Mouse (Mus musculus) neural tube, embryonic 14.5 days (tissue): ENCODE results near the gene Mrgbp. TPM values are rescaled to one million over a fixed set of nuclear protein-coding genes. Genes with fewer than 3 reads are reported as not detected.

Experiments used
- ATAC-seq: fragments of 200-750 bp; cut with Nextera tagmentation; 2 replicates; pipeline ENCODE4 v1.8.0; 2017; ENCODE audit warnings: low read depth, mild to moderate bottlenecking, moderate TSS enrichment, moderate library complexity
- H3K27ac ChIP-seq: fragments of 300-500 bp; sonication (generic); 2 replicates; pipeline ENCODE4 v1.5.1; 2014; ENCODE audit warnings: low read depth, mild to moderate bottlenecking, control low read depth, low read length, moderate library complexity, mixed read lengths
- H3K27me3 ChIP-seq: fragments of 300-500 bp; sonication (generic); 2 replicates; pipeline ENCODE4 v1.6.1; 2014; ENCODE audit warnings: low read length; ENCODE audit not compliant: control insufficient read depth, insufficient read depth
- H3K36me3 ChIP-seq: fragments of 300-500 bp; sonication (generic); 2 replicates; pipeline ENCODE4 v1.6.1; 2014; ENCODE audit warnings: low read length, mixed read lengths; ENCODE audit not compliant: control insufficient read depth, insufficient read depth
- H3K4me1 ChIP-seq: fragments of 300-500 bp; sonication (generic); 2 replicates; pipeline ENCODE4 v1.6.1; 2014; ENCODE audit warnings: low read length; ENCODE audit not compliant: control insufficient read depth, insufficient read depth
- H3K4me2 ChIP-seq: fragments of 300-500 bp; sonication (generic); 2 replicates; pipeline ENCODE4 v1.6.1; 2014; ENCODE audit warnings: mild to moderate bottlenecking, low read depth, low read length, control low read depth
- H3K4me3 ChIP-seq: fragments of 300-500 bp; sonication (generic); 2 replicates; pipeline ENCODE4 v1.5.1; 2014; ENCODE audit warnings: low read depth, low read length, control low read depth, mixed read lengths
- H3K9ac ChIP-seq: fragments of 300-500 bp; sonication (generic); replicated peaks from 2 replicates; pipeline ENCODE4 v1.6.1; 2014; ENCODE audit warnings: low read depth, mild to moderate bottlenecking, control low read depth, low read length, mixed read lengths
- H3K9me3 ChIP-seq: fragments of 300-500 bp; sonication (generic); 2 replicates; pipeline ENCODE4 v1.6.1; 2016; ENCODE audit warnings: low read length; ENCODE audit not compliant: control insufficient read depth
- WGBS: fragments of 180-500 bp; shearing (Covaris S2); extraction: QIAGEN DNeasy Blood & Tissue Kit; methylation state at CpG from one replicate; pipeline ENCODE4 v1.1.7; 2014; 5-methylcytosine and 5-hydroxymethylcytosine counted together
- polyA plus RNA-seq: library from polyadenylated mRNA; unstranded; fragments of >200 nt; fragmentation: Nextera tagmentation; extraction: Ambion mirVana; gene quantifications from 2 replicates; pipeline ENCODE4 v1.2.1, GENCODE M21; 2014

Mrgbp gene
- polyA plus RNA-seq, 1 experiment from 2014 or later = 41.8 TPM

DNA sequence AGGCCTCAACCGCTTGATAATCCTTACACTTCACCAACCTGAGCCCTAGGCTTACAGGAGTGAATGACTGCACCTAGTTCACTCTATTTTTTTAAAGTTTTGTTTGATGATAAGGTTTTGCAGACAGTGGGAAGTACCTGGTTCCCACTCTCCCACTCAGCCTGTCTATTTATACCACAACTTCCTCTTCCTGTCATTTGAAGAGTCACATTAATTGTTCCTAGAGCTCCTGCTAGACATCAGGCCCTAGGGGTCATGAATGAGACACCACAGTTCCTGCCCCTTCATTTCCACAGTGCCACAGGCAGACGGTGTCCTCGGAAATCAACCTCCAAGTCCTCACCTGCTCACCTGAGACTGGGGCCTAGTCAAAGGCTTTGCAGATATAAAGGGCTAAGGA is 24.6 kb upstream of the Mrgbp start:
- Histone ChIP-seq H3K27ac (no peak overlapping the region), H3K36me3 (no peaks in the 10 kb centered on the region), H3K4me3 (no peak overlapping the region), H3K4me1 (no peaks in the 10 kb centered on the region), H3K9ac (no peak overlapping the region), H3K9me3 (no peaks in the 10 kb centered on the region), H3K4me2 (no peak overlapping the region), H3K27me3 (no peaks in the 10 kb centered on the region)
- WGBS = 79% methylated on average over 3 of the region's 3 CpGs
- ATAC-seq = no peak

GRCm38 (mm10) chr2:180560245-180560644 is 20.9 kb upstream of the Mrgbp start:
- Histone ChIP-seq H3K36me3 (no peaks in the 10 kb centered on the region), H3K27me3 (no peaks in the 10 kb centered on the region), H3K4me2 (no peak overlapping the region), H3K4me3 (no peak overlapping the region), H3K4me1 (peaks cover 8% of the 10 kb centered on the region; the same call in 1 of the 2 replicates), H3K9ac (no peak overlapping the region), H3K27ac (no peak overlapping the region), H3K9me3 (no peaks in the 10 kb centered on the region)
- ATAC-seq = no peak
- WGBS = 48% methylated on average over 5 of the region's 5 CpGs

- peaks cover 8% of the 10 kb centered on the region; the same call in 1 of the 2 replicates for H3K4me1 ChIP-seq
- no peak overlapping the region for H3K27ac ChIP-seq
Observed at GRCm38 (mm10) chr2:180562146-180562545, 19.0 kb upstream of the Mrgbp start.

GRCm38 (mm10) chr2:180563296-180563695 is 17.8 kb upstream of the Mrgbp start:
- no peaks in the 10 kb centered on the region for H3K9me3 ChIP-seq
- no peaks in the 10 kb centered on the region for H3K27me3 ChIP-seq
- WGBS = 51% methylated on average over 6 of the region's 6 CpGs
- no peaks in the 10 kb centered on the region for H3K36me3 ChIP-seq
- no peak overlapping the region for H3K4me3 ChIP-seq
- ATAC-seq = no peak; the same call in 1 of the 2 replicates
- peaks cover 8% of the 10 kb centered on the region; the same call in 1 of the 2 replicates for H3K4me1 ChIP-seq
- no peak overlapping the region for H3K4me2 ChIP-seq
- H3K9ac ChIP-seq = no peak overlapping the region
- H3K27ac ChIP-seq = 0 out of 2 replicates have a peak overlapping the region, but pooled peaks have one; percentile 52

More at GRCm38 (mm10) chr2:180562146-180562545, 19.0 kb upstream of the Mrgbp start:
- no peak for ATAC-seq
- 55% methylated on average over 5 of the region's 5 CpGs for WGBS
- no peak overlapping the region for H3K4me3 ChIP-seq
- no peak overlapping the region for H3K4me2 ChIP-seq
- no peaks in the 10 kb centered on the region for H3K27me3 ChIP-seq
- no peak overlapping the region for H3K9ac ChIP-seq
- H3K9me3 ChIP-seq = no peaks in the 10 kb centered on the region
- no peaks in the 10 kb centered on the region for H3K36me3 ChIP-seq

DNA sequence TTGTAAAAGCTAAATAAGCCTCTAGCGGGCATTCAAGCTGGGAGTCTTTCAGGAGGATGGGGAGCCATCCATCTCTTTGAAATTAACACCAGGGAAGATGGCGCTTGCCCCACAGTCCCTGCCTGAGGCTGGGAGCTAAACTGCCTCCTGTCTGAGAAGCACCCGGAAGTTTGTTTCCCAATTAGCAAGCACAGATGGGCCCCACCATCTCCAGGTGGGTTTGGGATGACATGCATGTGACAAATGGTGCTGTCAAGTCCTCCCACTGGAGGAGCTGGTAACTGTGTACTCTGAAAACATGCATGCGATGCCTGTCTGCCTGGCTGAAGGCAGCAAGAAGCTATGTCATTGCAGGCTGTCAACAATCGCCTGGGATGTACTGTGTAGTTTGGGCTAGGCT is 17.3 kb upstream of the Mrgbp start:
- H3K9ac ChIP-seq = no peak overlapping the region
- 23% methylated on average over 5 of the region's 5 CpGs for WGBS
- no peaks in the 10 kb centered on the region for H3K36me3 ChIP-seq
- H3K4me3 ChIP-seq = no peak overlapping the region
- no peaks in the 10 kb centered on the region for H3K27me3 ChIP-seq
- H3K9me3 ChIP-seq = no peaks in the 10 kb centered on the region
- no peak overlapping the region for H3K27ac ChIP-seq
- ATAC-seq = no peak
- H3K4me1 ChIP-seq = peaks cover 8% of the 10 kb centered on the region; the same call in 1 of the 2 replicates
- H3K4me2 ChIP-seq = no peak overlapping the region

DNA sequence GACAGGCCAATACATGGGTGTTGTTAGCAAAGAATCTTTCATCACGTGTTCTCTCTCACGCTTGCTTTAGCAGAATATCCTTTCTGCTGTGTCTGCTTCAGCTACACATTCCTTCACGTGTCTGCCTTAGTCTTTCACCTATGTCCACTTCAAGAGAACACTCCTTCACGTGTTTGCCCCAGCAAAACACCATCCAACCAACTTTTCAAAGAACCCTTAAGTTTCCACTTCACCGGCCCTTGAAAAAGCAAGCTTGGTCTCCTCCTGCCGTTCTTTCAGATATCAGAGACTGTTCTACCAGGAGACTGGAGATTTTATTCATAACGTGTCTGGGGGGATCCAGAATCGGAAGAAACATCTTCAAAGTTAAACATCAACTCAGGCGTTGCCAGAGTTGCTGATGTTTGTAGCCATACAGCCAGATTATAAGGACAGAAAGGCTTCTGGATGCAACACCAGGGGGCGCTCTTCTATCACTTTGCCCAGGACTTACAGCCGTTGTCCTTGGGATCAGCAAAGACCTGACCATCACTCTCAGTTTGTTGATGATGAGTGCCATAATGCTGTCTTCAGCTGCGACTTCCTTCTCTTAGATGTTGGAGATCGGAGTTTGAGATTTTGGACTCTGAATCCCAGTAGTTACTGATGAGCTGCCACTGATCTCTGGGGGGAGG is 14.7 kb upstream of the Mrgbp start:
- 38% methylated on average over 13 of the region's 13 CpGs for WGBS
- Histone ChIP-seq H3K4me1 (peaks cover 10% of the 10 kb centered on the region; the same call in 1 of the 2 replicates), H3K27me3 (no peaks in the 10 kb centered on the region), H3K36me3 (no peaks in the 10 kb centered on the region), H3K4me2 (no peak overlapping the region), H3K4me3 (no peak overlapping the region), H3K9me3 (no peaks in the 10 kb centered on the region), H3K27ac (no peak overlapping the region), H3K9ac (no peak overlapping the region)
- ATAC-seq = no peak

- no peak overlapping the region for H3K27ac ChIP-seq
- no peaks in the 10 kb centered on the region for H3K9me3 ChIP-seq
- no peak for ATAC-seq
- H3K36me3 ChIP-seq = no peaks in the 10 kb centered on the region
- H3K4me2 ChIP-seq = no peak overlapping the region
- H3K4me1 ChIP-seq = 0 out of 2 replicates have a peak, but pooled peaks cover 2% of the 10 kb centered on the region
- no peak overlapping the region for H3K4me3 ChIP-seq
- H3K9ac ChIP-seq = no peak overlapping the region
- H3K27me3 ChIP-seq = no peaks in the 10 kb centered on the region
- 47% methylated on average over 3 of the region's 3 CpGs for WGBS
Observed at GRCm38 (mm10) chr2:180569028-180569643, 12.0 kb upstream of the Mrgbp start.

DNA sequence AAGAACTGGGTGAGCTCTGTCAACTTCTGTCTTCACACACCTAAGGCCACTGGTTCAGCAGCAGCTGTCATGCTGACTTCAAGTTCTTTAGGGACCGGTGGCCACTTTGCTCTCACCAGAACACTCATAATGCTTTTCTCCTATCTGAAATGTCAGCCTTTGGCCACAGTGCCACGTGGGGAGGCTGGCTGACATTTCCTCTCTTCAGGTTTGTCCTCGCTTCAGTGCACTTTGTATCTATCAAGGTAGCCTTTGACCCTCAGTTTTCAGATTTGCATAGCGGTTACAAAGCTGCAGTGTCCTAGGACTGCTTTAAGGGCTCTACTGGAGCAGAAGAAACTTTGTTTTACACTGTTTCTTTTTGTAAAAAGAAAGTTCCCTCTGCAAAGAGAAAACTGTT is 4.6 kb upstream of the Mrgbp start:
- H3K4me1 ChIP-seq = no peaks in the 10 kb centered on the region
- 46% methylated on average over 4 of the region's 4 CpGs for WGBS
- no peaks in the 10 kb centered on the region for H3K27me3 ChIP-seq
- H3K9ac ChIP-seq = no peak overlapping the region
- H3K27ac ChIP-seq = no peak overlapping the region
- no peaks in the 10 kb centered on the region for H3K36me3 ChIP-seq
- H3K4me3 ChIP-seq = no peak overlapping the region
- no peak overlapping the region for H3K4me2 ChIP-seq
- H3K9me3 ChIP-seq = no peaks in the 10 kb centered on the region
- no peak for ATAC-seq

DNA sequence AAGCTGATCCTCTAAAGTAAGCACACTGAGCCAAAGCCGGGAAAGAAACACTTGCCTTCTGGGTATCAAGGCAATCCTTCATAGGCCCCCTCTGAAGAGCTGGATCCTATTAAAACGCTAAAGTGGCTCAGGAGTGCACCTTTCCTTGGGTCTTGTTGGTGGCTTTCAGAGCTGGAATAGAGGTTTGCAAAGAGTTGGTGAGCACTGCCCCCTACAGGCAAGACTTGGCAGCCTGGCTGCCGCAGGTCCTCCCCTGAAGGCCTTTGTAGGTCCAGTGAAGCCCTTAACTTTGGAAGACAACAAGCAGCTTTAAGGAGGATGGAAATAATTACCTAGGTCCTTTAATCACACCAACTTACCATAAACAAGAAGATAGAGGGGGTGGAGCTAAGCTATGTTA is 2.4 kb upstream of the Mrgbp start:
- no peaks in the 10 kb centered on the region for H3K36me3 ChIP-seq
- H3K9ac ChIP-seq = no peak overlapping the region
- no peak overlapping the region for H3K27ac ChIP-seq
- H3K4me2 ChIP-seq = no peak overlapping the region
- no peak overlapping the region for H3K4me3 ChIP-seq
- 2% methylated on average over 3 of the region's 3 CpGs for WGBS
- H3K4me1 ChIP-seq = peaks cover 6% of the 10 kb centered on the region
- peak; percentile 41; the same call in 1 of the 2 replicates for ATAC-seq
- H3K9me3 ChIP-seq = no peaks in the 10 kb centered on the region
- no peaks in the 10 kb centered on the region for H3K27me3 ChIP-seq
